Mouse (Mus musculus): ENCODE data around the gene Borcs6. TPM values are rescaled to one million over a fixed set of nuclear protein-coding genes. Genes with fewer than 3 reads are reported as not detected.

The Borcs6 gene
- polyA plus RNA-seq, 1 experiment from 2014 or later: 11.0 TPM

DNA sequence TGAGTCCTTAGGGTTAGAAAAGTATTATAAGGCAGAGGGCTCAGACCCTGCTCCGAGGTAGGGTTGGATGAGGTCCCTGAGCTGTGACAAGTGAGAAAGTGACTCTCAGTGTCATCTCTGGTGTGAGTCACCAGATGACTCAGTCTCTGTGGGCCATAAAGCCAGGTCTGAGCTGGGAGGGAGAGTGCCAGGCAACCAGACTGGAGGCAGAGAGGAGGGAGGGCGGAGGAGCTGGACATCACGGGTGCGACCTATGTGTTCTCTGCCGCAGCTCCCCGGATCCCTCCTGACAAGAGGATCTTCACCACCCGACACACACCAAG, 42.8 kb downstream of the Borcs6 start:
- Histone ChIP-seq H3K27ac (ENCODE audit: low read length) (no peak overlapping the region), H3K4me1 (ENCODE audit: control insufficient read depth, insufficient read depth, low read length) (peaks cover 23% of the 10 kb centered on the region), H3K4me2 (replicated peaks; ENCODE audit: low read depth, low read length) (no peak overlapping the region), H3K27me3 (ENCODE audit: control insufficient read depth, insufficient read depth, low read length) (no peaks in the 10 kb centered on the region), H3K36me3 (ENCODE audit: control insufficient read depth, insufficient read depth, low read length) (peaks cover 59% of the 10 kb centered on the region), H3K9me3 (ENCODE audit: control insufficient read depth, low read depth, low read length) (no peaks in the 10 kb centered on the region), H3K4me3 (ENCODE audit: low read depth, low read length) (no peak overlapping the region), H3K9ac (replicated peaks; ENCODE audit: low read depth, low read length) (no peak overlapping the region)
- 95% methylated on average over 7 of the region's 7 CpGs for WGBS
- ATAC-seq (ENCODE audit: insufficient number of reproducible peaks, insufficient read depth, low FRiP score, low read depth): no peak

DNA sequence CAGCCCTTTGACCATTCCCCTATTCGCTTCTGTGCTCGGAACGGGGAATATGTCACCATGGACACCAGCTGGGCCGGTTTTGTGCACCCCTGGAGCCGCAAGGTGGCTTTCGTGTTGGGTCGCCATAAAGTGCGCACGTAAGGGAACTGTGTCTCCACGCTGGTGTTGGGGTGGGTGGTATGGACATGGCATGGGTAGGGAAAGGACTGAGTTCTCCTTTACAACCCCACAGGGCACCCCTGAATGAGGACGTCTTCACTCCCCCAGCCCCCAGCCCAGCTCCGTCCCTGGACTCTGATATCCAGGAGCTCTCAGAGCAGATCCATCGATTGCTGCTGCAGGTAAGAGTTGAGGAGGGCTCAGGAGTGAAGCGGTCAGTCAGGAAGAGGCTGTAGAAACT, 43.6 kb downstream of the Borcs6 start:
- no peak overlapping the region for H3K4me3 ChIP-seq (ENCODE audit: low read depth, low read length)
- H3K4me1 ChIP-seq (ENCODE audit: control insufficient read depth, insufficient read depth, low read length): peaks cover 15% of the 10 kb centered on the region
- ATAC-seq (ENCODE audit: insufficient number of reproducible peaks, insufficient read depth, low FRiP score, low read depth): no peak
- no peaks in the 10 kb centered on the region for H3K27me3 ChIP-seq (ENCODE audit: control insufficient read depth, insufficient read depth, low read length)
- no peak overlapping the region for H3K27ac ChIP-seq (ENCODE audit: low read length)
- H3K4me2 ChIP-seq (replicated peaks; ENCODE audit: low read depth, low read length): no peak overlapping the region
- H3K36me3 ChIP-seq (ENCODE audit: control insufficient read depth, insufficient read depth, low read length): peaks cover 64% of the 10 kb centered on the region
- 94% methylated on average over 14 of the region's 14 CpGs for WGBS
- H3K9ac ChIP-seq (replicated peaks; ENCODE audit: low read depth, low read length): no peak overlapping the region
- H3K9me3 ChIP-seq (ENCODE audit: control insufficient read depth, low read depth, low read length): no peaks in the 10 kb centered on the region

DNA sequence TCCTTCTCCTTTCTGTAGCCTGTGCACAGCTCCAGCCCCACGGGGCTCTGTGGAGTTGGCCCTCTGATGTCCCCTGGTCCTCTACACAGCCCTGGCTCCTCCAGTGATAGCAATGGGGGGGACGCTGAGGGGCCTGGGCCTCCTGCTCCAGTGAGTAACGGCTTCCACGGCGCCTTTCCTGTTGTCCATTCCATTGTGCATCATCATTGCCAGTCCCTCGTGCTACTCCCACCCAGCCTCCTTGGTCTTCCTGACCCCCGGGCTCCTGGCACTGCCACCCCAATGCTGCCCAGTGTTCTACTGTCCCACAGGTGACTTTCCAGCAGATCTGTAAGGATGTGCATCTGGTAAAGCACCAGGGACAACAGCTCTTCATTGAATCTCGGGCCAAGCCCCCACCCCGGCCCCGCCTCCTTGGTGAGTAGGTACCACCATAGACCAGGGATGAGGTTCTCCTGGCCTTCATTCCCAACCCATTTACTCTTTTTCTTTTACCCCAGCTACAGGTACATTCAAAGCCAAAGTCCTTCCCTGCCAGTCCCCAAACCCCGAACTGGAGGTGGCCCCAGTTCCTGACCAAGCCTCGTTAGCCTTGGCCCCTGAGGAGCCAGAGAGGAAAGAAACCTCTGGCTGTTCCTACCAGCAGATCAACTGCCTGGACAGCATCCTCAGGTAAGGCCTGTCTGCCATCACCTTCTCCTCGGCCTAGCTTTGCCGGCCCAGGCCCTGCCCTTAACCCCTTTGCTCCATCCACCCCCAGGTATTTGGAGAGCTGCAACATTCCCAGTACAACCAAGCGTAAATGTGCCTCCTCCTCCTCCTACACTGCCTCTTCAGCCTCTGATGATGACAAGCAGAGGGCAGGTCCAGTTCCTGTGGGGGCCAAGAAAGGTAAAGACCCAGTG, 44.3 kb downstream of the Borcs6 start:
- no peak overlapping the region for H3K27ac ChIP-seq (ENCODE audit: low read length)
- ATAC-seq (ENCODE audit: insufficient number of reproducible peaks, insufficient read depth, low FRiP score, low read depth): no peak
- H3K9ac ChIP-seq (replicated peaks; ENCODE audit: low read depth, low read length): no peak overlapping the region
- H3K4me3 ChIP-seq (ENCODE audit: low read depth, low read length): no peak overlapping the region
- peaks cover 10% of the 10 kb centered on the region; the same call in 1 of the 2 replicates for H3K4me1 ChIP-seq (ENCODE audit: control insufficient read depth, insufficient read depth, low read length)
- 91% methylated on average over 15 of the region's 15 CpGs for WGBS
- no peaks in the 10 kb centered on the region for H3K9me3 ChIP-seq (ENCODE audit: control insufficient read depth, low read depth, low read length)
- H3K36me3 ChIP-seq (ENCODE audit: control insufficient read depth, insufficient read depth, low read length): peaks cover 70% of the 10 kb centered on the region
- H3K4me2 ChIP-seq (replicated peaks; ENCODE audit: low read depth, low read length): no peak overlapping the region
- H3K27me3 ChIP-seq (ENCODE audit: control insufficient read depth, insufficient read depth, low read length): no peaks in the 10 kb centered on the region

DNA sequence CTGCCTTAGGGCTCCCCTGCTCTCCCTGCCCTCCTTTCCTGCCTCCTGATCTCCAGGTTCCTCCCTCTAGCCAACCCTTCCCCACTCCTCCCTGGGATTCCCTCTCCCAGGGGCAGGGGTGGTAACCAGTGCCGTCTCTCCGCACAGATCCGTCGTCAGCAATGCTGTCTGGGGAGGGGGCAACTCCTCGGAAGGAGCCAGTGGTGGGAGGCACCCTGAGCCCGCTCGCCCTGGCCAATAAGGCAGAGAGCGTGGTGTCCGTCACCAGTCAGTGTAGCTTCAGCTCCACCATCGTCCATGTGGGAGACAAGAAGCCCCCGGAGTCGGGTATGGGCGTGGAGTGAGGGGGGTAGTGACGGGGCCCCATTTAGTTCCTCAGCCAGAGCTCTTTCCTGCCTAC, 45.0 kb downstream of the Borcs6 start:
- peaks cover 77% of the 10 kb centered on the region for H3K36me3 ChIP-seq (ENCODE audit: control insufficient read depth, insufficient read depth, low read length)
- WGBS: 88% methylated on average over 14 of the region's 14 CpGs
- no peaks in the 10 kb centered on the region for H3K27me3 ChIP-seq (ENCODE audit: control insufficient read depth, insufficient read depth, low read length)
- H3K4me3 ChIP-seq (ENCODE audit: low read depth, low read length): no peak overlapping the region
- H3K4me2 ChIP-seq (replicated peaks; ENCODE audit: low read depth, low read length): no peak overlapping the region
- peaks cover 6% of the 10 kb centered on the region; the same call in 1 of the 2 replicates for H3K4me1 ChIP-seq (ENCODE audit: control insufficient read depth, insufficient read depth, low read length)
- no peak overlapping the region for H3K27ac ChIP-seq (ENCODE audit: low read length)
- H3K9ac ChIP-seq (replicated peaks; ENCODE audit: low read depth, low read length): no peak overlapping the region
- no peak for ATAC-seq (ENCODE audit: insufficient number of reproducible peaks, insufficient read depth, low FRiP score, low read depth)
- H3K9me3 ChIP-seq (ENCODE audit: control insufficient read depth, low read depth, low read length): no peaks in the 10 kb centered on the region

DNA sequence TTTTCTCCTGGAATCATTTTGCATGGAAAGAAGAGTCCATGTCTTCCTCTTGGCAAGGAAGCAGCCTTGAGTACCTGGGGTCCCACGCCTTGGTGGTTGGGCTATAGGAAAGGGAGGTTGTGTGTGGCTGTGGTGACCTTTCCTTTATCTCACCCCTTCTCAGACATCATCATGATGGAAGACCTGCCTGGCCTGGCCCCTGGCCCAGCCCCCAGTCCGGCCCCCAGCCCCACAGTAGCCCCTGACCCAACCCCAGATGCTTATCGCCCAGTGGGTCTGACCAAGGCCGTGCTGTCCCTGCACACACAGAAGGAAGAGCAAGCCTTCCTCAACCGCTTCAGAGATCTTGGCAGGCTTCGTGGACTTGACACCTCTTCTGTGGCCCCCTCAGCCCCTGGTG, 45.7 kb downstream of the Borcs6 start:
- Histone ChIP-seq H3K27me3 (ENCODE audit: control insufficient read depth, insufficient read depth, low read length) (no peaks in the 10 kb centered on the region), H3K4me1 (ENCODE audit: control insufficient read depth, insufficient read depth, low read length) (0 out of 2 replicates have a peak, but pooled peaks cover 5% of the 10 kb centered on the region), H3K4me3 (ENCODE audit: low read depth, low read length) (no peak overlapping the region), H3K4me2 (replicated peaks; ENCODE audit: low read depth, low read length) (no peak overlapping the region), H3K27ac (ENCODE audit: low read length) (no peak overlapping the region), H3K9ac (replicated peaks; ENCODE audit: low read depth, low read length) (no peak overlapping the region), H3K36me3 (ENCODE audit: control insufficient read depth, insufficient read depth, low read length) (peaks cover 79% of the 10 kb centered on the region), H3K9me3 (ENCODE audit: control insufficient read depth, low read depth, low read length) (no peaks in the 10 kb centered on the region)
- WGBS: 81% methylated on average over 6 of the region's 6 CpGs
- ATAC-seq (ENCODE audit: insufficient number of reproducible peaks, insufficient read depth, low FRiP score, low read depth): no peak

DNA sequence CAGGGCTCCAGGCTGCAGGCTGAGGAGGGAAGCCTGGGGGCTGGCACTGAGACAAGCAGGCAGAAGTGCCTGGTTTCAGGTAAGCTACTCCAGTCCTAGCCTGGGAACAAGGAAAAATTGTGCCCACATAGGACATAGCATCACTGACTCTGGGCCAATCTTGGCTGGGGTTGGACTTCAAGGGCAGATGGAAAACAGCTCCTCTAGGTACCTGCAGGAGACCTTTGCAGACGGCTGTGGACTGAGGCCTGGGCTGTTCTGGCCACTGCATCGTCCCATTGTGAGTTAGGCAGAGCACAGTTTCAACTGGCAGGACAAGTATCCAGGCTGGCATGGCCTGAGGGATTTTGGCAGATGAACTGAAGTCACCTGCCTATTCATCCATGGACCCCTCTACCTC, 46.3 kb downstream of the Borcs6 start:
- Histone ChIP-seq H3K9me3 (ENCODE audit: control insufficient read depth, low read depth, low read length) (no peaks in the 10 kb centered on the region), H3K9ac (replicated peaks; ENCODE audit: low read depth, low read length) (no peak overlapping the region), H3K4me3 (ENCODE audit: low read depth, low read length) (no peak overlapping the region), H3K27ac (ENCODE audit: low read length) (no peak overlapping the region), H3K36me3 (ENCODE audit: control insufficient read depth, insufficient read depth, low read length) (peaks cover 77% of the 10 kb centered on the region), H3K4me2 (replicated peaks; ENCODE audit: low read depth, low read length) (no peak overlapping the region), H3K27me3 (ENCODE audit: control insufficient read depth, insufficient read depth, low read length) (no peaks in the 10 kb centered on the region), H3K4me1 (ENCODE audit: control insufficient read depth, insufficient read depth, low read length) (no peaks in the 10 kb centered on the region)
- 85% methylated on average over 2 of the region's 2 CpGs for WGBS
- ATAC-seq (ENCODE audit: insufficient number of reproducible peaks, insufficient read depth, low FRiP score, low read depth): no peak

DNA sequence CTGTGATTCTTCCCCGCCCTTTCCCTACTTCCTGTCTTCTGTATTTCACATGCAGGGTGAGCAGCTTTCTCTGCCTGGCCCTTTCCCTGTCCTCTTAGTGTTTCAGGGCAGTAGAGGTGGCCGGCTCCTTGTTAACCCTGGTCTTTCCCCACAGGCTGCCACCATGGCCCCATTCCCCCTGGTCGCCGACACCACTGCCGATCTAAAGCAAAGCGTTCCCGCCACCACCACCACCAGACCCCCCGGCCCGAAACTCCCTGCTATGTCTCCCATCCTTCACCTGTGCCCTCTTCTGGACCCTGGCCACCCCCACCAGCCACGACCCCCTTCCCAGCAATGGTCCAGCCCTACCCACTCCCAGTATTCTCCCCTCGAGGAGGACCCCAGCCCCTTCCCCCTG, 46.8 kb downstream of the Borcs6 start:
- H3K9ac ChIP-seq (replicated peaks; ENCODE audit: low read depth, low read length): no peak overlapping the region
- 92% methylated on average over 11 of the region's 11 CpGs for WGBS
- no peaks in the 10 kb centered on the region for H3K27me3 ChIP-seq (ENCODE audit: control insufficient read depth, insufficient read depth, low read length)
- no peaks in the 10 kb centered on the region for H3K9me3 ChIP-seq (ENCODE audit: control insufficient read depth, low read depth, low read length)
- no peak overlapping the region for H3K4me3 ChIP-seq (ENCODE audit: low read depth, low read length)
- no peak for ATAC-seq (ENCODE audit: insufficient number of reproducible peaks, insufficient read depth, low FRiP score, low read depth)
- H3K27ac ChIP-seq (ENCODE audit: low read length): no peak overlapping the region
- peaks cover 72% of the 10 kb centered on the region for H3K36me3 ChIP-seq (ENCODE audit: control insufficient read depth, insufficient read depth, low read length)
- no peak overlapping the region for H3K4me2 ChIP-seq (replicated peaks; ENCODE audit: low read depth, low read length)
- no peaks in the 10 kb centered on the region for H3K4me1 ChIP-seq (ENCODE audit: control insufficient read depth, insufficient read depth, low read length)

DNA sequence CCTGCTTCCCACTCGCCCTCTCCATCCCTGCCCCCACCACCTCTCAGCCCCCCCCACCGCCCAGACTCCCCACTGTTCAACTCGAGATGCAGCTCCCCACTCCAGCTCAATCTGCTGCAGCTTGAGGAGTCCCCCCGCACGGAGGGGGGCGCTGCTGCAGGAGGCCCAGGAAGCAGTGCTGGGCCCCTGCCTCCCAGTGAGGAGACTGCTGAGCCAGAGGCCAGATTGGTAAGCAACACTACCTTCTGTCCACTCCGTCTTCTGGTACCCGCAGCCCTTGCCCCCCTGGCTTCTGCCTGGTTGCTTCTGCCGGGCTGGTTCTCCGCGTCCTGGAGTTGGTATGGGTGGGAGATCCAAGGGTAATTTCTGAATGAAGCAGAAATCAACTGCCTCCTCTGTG, 47.3 kb downstream of the Borcs6 start:
- Histone ChIP-seq H3K36me3 (ENCODE audit: control insufficient read depth, insufficient read depth, low read length) (peaks cover 68% of the 10 kb centered on the region), H3K27me3 (ENCODE audit: control insufficient read depth, insufficient read depth, low read length) (no peaks in the 10 kb centered on the region), H3K27ac (ENCODE audit: low read length) (no peak overlapping the region)

DNA sequence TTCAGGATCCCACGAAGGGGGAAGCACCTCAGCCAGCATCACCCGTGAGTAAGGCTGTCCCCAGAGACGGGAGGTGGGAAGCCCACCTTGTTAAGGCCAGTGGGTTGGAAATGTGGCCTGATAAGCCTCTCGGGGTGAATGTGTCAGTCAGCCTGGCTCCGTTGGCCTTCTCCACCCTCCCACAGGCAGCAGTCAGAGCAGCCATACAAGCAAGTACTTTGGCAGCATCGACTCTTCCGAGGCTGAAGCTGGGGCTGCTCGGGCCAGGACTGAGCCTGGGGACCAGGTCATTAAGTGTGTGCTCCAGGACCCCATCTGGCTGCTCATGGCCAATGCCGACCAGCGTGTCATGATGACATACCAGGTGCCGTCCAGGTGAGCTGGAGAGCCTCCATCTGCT, 48.2 kb downstream of the Borcs6 start:
- Histone ChIP-seq H3K9me3 (ENCODE audit: control insufficient read depth, low read depth, low read length) (no peaks in the 10 kb centered on the region), H3K4me3 (ENCODE audit: low read depth, low read length) (no peak overlapping the region), H3K4me2 (replicated peaks; ENCODE audit: low read depth, low read length) (no peak overlapping the region), H3K9ac (replicated peaks; ENCODE audit: low read depth, low read length) (no peak overlapping the region), H3K4me1 (ENCODE audit: control insufficient read depth, insufficient read depth, low read length) (no peaks in the 10 kb centered on the region), H3K36me3 (ENCODE audit: control insufficient read depth, insufficient read depth, low read length) (peaks cover 59% of the 10 kb centered on the region), H3K27me3 (ENCODE audit: control insufficient read depth, insufficient read depth, low read length) (no peaks in the 10 kb centered on the region), H3K27ac (ENCODE audit: low read length) (no peak overlapping the region)
- WGBS: 87% methylated on average over 11 of the region's 11 CpGs
- no peak for ATAC-seq (ENCODE audit: insufficient number of reproducible peaks, insufficient read depth, low FRiP score, low read depth)

More for the DNA sequence above, 47.3 kb downstream of the Borcs6 start:
- Histone ChIP-seq H3K4me2 (replicated peaks; ENCODE audit: low read depth, low read length) (no peak overlapping the region), H3K4me3 (ENCODE audit: low read depth, low read length) (no peak overlapping the region), H3K9me3 (ENCODE audit: control insufficient read depth, low read depth, low read length) (no peaks in the 10 kb centered on the region), H3K9ac (replicated peaks; ENCODE audit: low read depth, low read length) (no peak overlapping the region), H3K4me1 (ENCODE audit: control insufficient read depth, insufficient read depth, low read length) (no peaks in the 10 kb centered on the region)
- ATAC-seq (ENCODE audit: insufficient number of reproducible peaks, insufficient read depth, low FRiP score, low read depth): no peak
- WGBS: 81% methylated on average over 11 of the region's 11 CpGs

All from stomach, embryonic 14.5 days (tissue).